Mouse (Mus musculus) myocyte (in vitro differentiated cells): ENCODE results near the gene Hcar1. TPM values are rescaled to one million over a fixed set of nuclear protein-coding genes. Genes with fewer than 3 reads are reported as not detected.

Experiments
- polyA plus RNA-seq: library from polyadenylated mRNA; unstranded; fragments of >200 nt; fragmentation: generic; extraction: Trizol; gene quantifications from one replicate; pipeline ENCODE4 v1.2.1, GENCODE M21; 2012; ENCODE audit warnings: missing spikeins

Gene Hcar1
- polyA plus RNA-seq, 1 experiment: not detected

Other genes starting within 250 kb of the Hcar1 start
- 17.5 TPM for gene Clip1, start 195.4 kb downstream of the Hcar1 start, polyA plus RNA-seq
- gene Zcchc8, start 158.9 kb downstream of the Hcar1 start, polyA plus RNA-seq: 9.7 TPM
- 18.4 TPM for gene Rsrc2, start 130.6 kb downstream of the Hcar1 start, polyA plus RNA-seq
- gene Kntc1, start 130.3 kb downstream of the Hcar1 start, polyA plus RNA-seq: 6.5 TPM
- gene Hcar2, start 14.5 kb downstream of the Hcar1 start, polyA plus RNA-seq: not detected
- 38.0 TPM for gene Denr, start 27.2 kb upstream of the Hcar1 start, polyA plus RNA-seq
- gene Gm43518, start 47.4 kb upstream of the Hcar1 start, polyA plus RNA-seq: not detected
- gene Ccdc62, start 50.7 kb upstream of the Hcar1 start, polyA plus RNA-seq: 4.7 TPM
- 10.5 TPM for gene Hip1r, start 93.6 kb upstream of the Hcar1 start, polyA plus RNA-seq
- gene Vps37b, start 152.2 kb upstream of the Hcar1 start, polyA plus RNA-seq: 18.7 TPM
- gene Abcb9, start 215.8 kb upstream of the Hcar1 start, polyA plus RNA-seq: 0.90 TPM
- gene Ogfod2, start 232.3 kb upstream of the Hcar1 start, polyA plus RNA-seq: 15.2 TPM
- 55.0 TPM for gene Arl6ip4, start 236.1 kb upstream of the Hcar1 start, polyA plus RNA-seq